27 mouse cellular contexts compared by ENCODE assay signal in genomic region chr19:44745741-44746140, GRCm38 (mm10). TPM values are rescaled to one million over a fixed set of nuclear protein-coding genes. Genes with fewer than 3 reads are reported as not detected.
DNase-seq lines count a peak whose midpoint lies in the region; ATAC-seq lines count a peak whose summit lies in the region.
"Had no signal": no experiment of that assay in that cellular context is flagged by ENCODE, and none has a peak within 500 bp of the region (broad histone marks: within the 10 kb centered on the region; RNA-seq: fewer than 3 reads in every experiment).

No protein-coding gene starts in this region.

- peak overlapping the region; percentile 8; the same call in 1 of the 2 replicates for H3K9ac ChIP-seq in kidney, embryonic 14.5 days (ENCODE audit: low read depth, low read length)
- H3K9ac ChIP-seq in midbrain, embryonic 11.5 days (ENCODE audit: low read length): no peak overlapping the region
- no peak overlapping the region for H3K9ac ChIP-seq in midbrain, embryonic 13.5 days (replicated peaks)
- H3K9ac ChIP-seq in neural tube, embryonic 14.5 days (replicated peaks; ENCODE audit: low read depth, low read length): no peak overlapping the region
- H3K9ac ChIP-seq: embryonic facial prominence, embryonic 12.5 days; forebrain, postnatal 0 days; heart, embryonic 12.5 days; liver, embryonic 13.5 days; midbrain, embryonic 15.5 days had no signal

- peak; percentile 16 for DNase-seq in embryo, embryonic 11 days
- DNase-seq in embryo, embryonic 10 days (ENCODE audit: low spot score): no peak
- no peak for DNase-seq in kidney, adult 11 months
- DNase-seq in midbrain, embryonic 11.5 days (ENCODE audit: low spot score, missing footprints): peak; percentile 92
- DNase-seq in left cerebral cortex, adult 18-20 months (ENCODE audit: low spot score in 2 of 2): no peak
- DNase-seq: adrenal gland, postnatal 14 days; cerebellum, adult 2 months; cerebellum, postnatal 36 days; forebrain, postnatal 0 days; gastrocnemius, postnatal 25 days; heart, adult 18-20 months; heart, postnatal 10 days; layer of hippocampus, postnatal 36 days; liver, embryonic 13.5 days; lung, adult 2 months; lung, postnatal 14 days had no signal

- no peaks in the 10 kb centered on the region for H3K36me3 ChIP-seq in kidney, embryonic 14.5 days (ENCODE audit: control insufficient read depth, insufficient read depth, low read length)
- H3K36me3 ChIP-seq in midbrain, embryonic 11.5 days (ENCODE audit: control insufficient read depth, insufficient read depth, low read length): no peaks in the 10 kb centered on the region
- no peaks in the 10 kb centered on the region for H3K36me3 ChIP-seq in midbrain, embryonic 13.5 days
- no peaks in the 10 kb centered on the region for H3K36me3 ChIP-seq in neural tube, embryonic 14.5 days (ENCODE audit: control insufficient read depth, insufficient read depth, low read length)
- H3K36me3 ChIP-seq: embryonic facial prominence, embryonic 12.5 days; heart, embryonic 12.5 days; liver, embryonic 13.5 days; midbrain, embryonic 15.5 days had no signal

- 3% methylated on average over 6 of the region's 6 CpGs for WGBS in kidney, embryonic 14.5 days
- WGBS in midbrain, embryonic 11.5 days: 8% methylated on average over 6 of the region's 6 CpGs
- WGBS in midbrain, embryonic 13.5 days: 5% methylated on average over 6 of the region's 6 CpGs
- WGBS in neural tube, embryonic 14.5 days: 4% methylated on average over 6 of the region's 6 CpGs

- no peaks in the 10 kb centered on the region for H3K9me3 ChIP-seq in kidney, embryonic 14.5 days (ENCODE audit: control insufficient read depth, low read length)
- H3K9me3 ChIP-seq in midbrain, embryonic 11.5 days (ENCODE audit: control insufficient read depth, low read length): no peaks in the 10 kb centered on the region
- H3K9me3 ChIP-seq in midbrain, embryonic 13.5 days: no peaks in the 10 kb centered on the region
- no peaks in the 10 kb centered on the region for H3K9me3 ChIP-seq in neural tube, embryonic 14.5 days (ENCODE audit: control insufficient read depth, low read length)
- H3K9me3 ChIP-seq: embryonic facial prominence, embryonic 12.5 days; heart, embryonic 12.5 days; liver, embryonic 13.5 days; midbrain, embryonic 15.5 days had no signal

- peaks cover 54% of the 10 kb centered on the region for H3K27me3 ChIP-seq in kidney, embryonic 14.5 days (ENCODE audit: control insufficient read depth, insufficient read depth, low read length)
- peaks cover 99% of the 10 kb centered on the region for H3K27me3 ChIP-seq in midbrain, embryonic 11.5 days (ENCODE audit: control insufficient read depth, insufficient read depth, low read length)
- peaks cover 100% of the 10 kb centered on the region for H3K27me3 ChIP-seq in midbrain, embryonic 13.5 days
- H3K27me3 ChIP-seq in neural tube, embryonic 14.5 days (ENCODE audit: control insufficient read depth, insufficient read depth, low read length): peaks cover 49% of the 10 kb centered on the region

- H3K4me2 ChIP-seq in kidney, embryonic 14.5 days (replicated peaks; ENCODE audit: low read depth, low read length): peak overlapping the region; percentile 69; the same call in 1 of the 2 replicates
- no peak overlapping the region for H3K4me2 ChIP-seq in midbrain, embryonic 11.5 days
- no peak overlapping the region for H3K4me2 ChIP-seq in midbrain, embryonic 13.5 days (replicated peaks)
- no peak overlapping the region for H3K4me2 ChIP-seq in neural tube, embryonic 14.5 days (ENCODE audit: low read depth, low read length)
- H3K4me2 ChIP-seq: liver, embryonic 13.5 days had no signal

- H3K27ac ChIP-seq in kidney, embryonic 14.5 days (ENCODE audit: low read depth, low read length): peak overlapping the region; percentile 97; the same call in 1 of the 2 replicates
- H3K27ac ChIP-seq in midbrain, embryonic 11.5 days (ENCODE audit: low read depth, low read length): no peak overlapping the region
- no peak overlapping the region for H3K27ac ChIP-seq in midbrain, embryonic 13.5 days
- no peak overlapping the region for H3K27ac ChIP-seq in neural tube, embryonic 14.5 days (ENCODE audit: low read depth, low read length)
- H3K27ac ChIP-seq: embryonic facial prominence, embryonic 12.5 days; layer of hippocampus, adult 2 months; liver, embryonic 13.5 days; midbrain, embryonic 15.5 days had no signal

- peaks cover 21% of the 10 kb centered on the region for H3K4me1 ChIP-seq in kidney, embryonic 14.5 days (ENCODE audit: control insufficient read depth, insufficient read depth, low read length)
- peaks cover 8% of the 10 kb centered on the region for H3K4me1 ChIP-seq in midbrain, embryonic 11.5 days (ENCODE audit: control insufficient read depth, insufficient read depth, low read length)
- peaks cover 25% of the 10 kb centered on the region for H3K4me1 ChIP-seq in midbrain, embryonic 13.5 days (replicated peaks)
- H3K4me1 ChIP-seq in neural tube, embryonic 14.5 days (ENCODE audit: control insufficient read depth, insufficient read depth, low read length): peaks cover 8% of the 10 kb centered on the region; the same call in 1 of the 2 replicates
- H3K4me1 ChIP-seq: liver, embryonic 13.5 days had no signal

- ATAC-seq in kidney, embryonic 14.5 days (ENCODE audit: low FRiP score, low TSS enrichment): no peak
- ATAC-seq in midbrain, embryonic 11.5 days (ENCODE audit: low FRiP score): no peak
- ATAC-seq in midbrain, embryonic 13.5 days: no peak
- no peak for ATAC-seq in neural tube, embryonic 14.5 days (ENCODE audit: low read depth)
- ATAC-seq: forebrain, postnatal 0 days; intestine, postnatal 0 days; midbrain, embryonic 15.5 days had no signal

- no peak overlapping the region for H3K4me3 ChIP-seq in kidney, embryonic 14.5 days (ENCODE audit: low read length)
- no peak overlapping the region for H3K4me3 ChIP-seq in midbrain, embryonic 11.5 days (ENCODE audit: low read depth, low read length)
- no peak overlapping the region for H3K4me3 ChIP-seq in midbrain, embryonic 13.5 days (replicated peaks)
- H3K4me3 ChIP-seq in neural tube, embryonic 14.5 days (ENCODE audit: low read depth, low read length): peak overlapping the region; percentile 24; the same call in 1 of the 2 replicates
- H3K4me3 ChIP-seq: layer of hippocampus, adult 2 months; liver, embryonic 13.5 days had no signal

RNA-seq across cellular contexts. Expression of gene Pax2, which starts 10.1 kb away (rescaled TPM):
- polyA plus RNA-seq in kidney, embryonic 14.5 days (2014; fragmentation: Nextera tagmentation; extraction: Ambion mirVana): 43.3 and 55.9 TPM in 2 replicates
- polyA plus RNA-seq in midbrain, embryonic 11.5 days (2014; fragmentation: Nextera tagmentation; extraction: Ambion mirVana): 0.34 and 0.57 TPM in 2 replicates
- polyA plus RNA-seq in midbrain, embryonic 13.5 days (2015; fragmentation: Nextera tagmentation; extraction: Ambion mirVana): 0.63 and 1.0 TPM in 2 replicates
- 23.8 and 27.0 TPM in 2 replicates for polyA plus RNA-seq in neural tube, embryonic 14.5 days (2014; fragmentation: Nextera tagmentation; extraction: Ambion mirVana)
- total RNA-seq in left cerebral cortex, adult 18-20 months (2021): under 1 TPM; 0.23 to 0.42 TPM
- total RNA-seq: adrenal gland, postnatal 14 days; gastrocnemius, postnatal 25 days; heart, adult 18-20 months; heart, postnatal 10 days; megakaryocyte progenitor cell, adult 5-6 weeks had no signal
- polyA plus RNA-seq: heart, embryonic 12.5 days; intestine, postnatal 0 days; liver, embryonic 13.5 days; lung, adult 2 months; spleen, adult 2 months; urinary bladder, adult 2 months had no signal

Comparison
In these comparisons a context has a peak if more than half of its experiments do, and no peak if none do; other contexts are left out.
1. DNase-seq: peak in embryo, embryonic 11 days (single experiment) and midbrain, embryonic 11.5 days (single experiment); none in embryo, embryonic 10 days (single experiment), kidney, adult 11 months (single experiment) and left cerebral cortex, adult 18-20 months (0 of 2).
2. RNA of gene Pax2, which starts 10.1 kb away (polyA plus RNA-seq): 43.3 to 55.9 TPM in kidney, embryonic 14.5 days and 23.8 to 27.0 TPM in neural tube, embryonic 14.5 days; 0.63 to 1.0 TPM in midbrain, embryonic 13.5 days and 0.34 to 0.57 TPM in midbrain, embryonic 11.5 days; every median in the first group is over 10 times any median in the second.